Mouse (Mus musculus) cerebellum, adult 9-10 months (tissue): ENCODE data around the gene Nfkbie.

Experiments used
- DNase-seq: peaks from one replicate; pipeline ENCODE4 v3.0.0; 2022

The Nfkbie gene

GRCm38 (mm10) chr17:45584096-45584896, 28.8 kb downstream of the Nfkbie start:
- peak; percentile 80 for DNase-seq

GRCm38 (mm10) chr17:45584939-45585678, 29.6 kb downstream of the Nfkbie start:
- DNase-seq = peak; percentile 86

- peak; percentile 34 for DNase-seq
Measured at GRCm38 (mm10) chr17:45585725-45586448, 30.4 kb downstream of the Nfkbie start.

GRCm38 (mm10) chr17:45586449-45586837, 30.9 kb downstream of the Nfkbie start:
- DNase-seq = peak; percentile 29

GRCm38 (mm10) chr17:45588370-45588769, 32.9 kb downstream of the Nfkbie start:
- DNase-seq = peak; percentile 33

GRCm38 (mm10) chr17:45589236-45589635, 33.7 kb downstream of the Nfkbie start:
- DNase-seq = peak; percentile 61

GRCm38 (mm10) chr17:45589844-45590243, 34.3 kb downstream of the Nfkbie start:
- peak; percentile 36 for DNase-seq

GRCm38 (mm10) chr17:45590410-45590809, 34.9 kb downstream of the Nfkbie start:
- DNase-seq = peak; percentile 34

GRCm38 (mm10) chr17:45591701-45592605, 36.5 kb downstream of the Nfkbie start:
- DNase-seq = peak; percentile 61

- DNase-seq = peak; percentile 50
Measured at GRCm38 (mm10) chr17:45592606-45593431, 37.3 kb downstream of the Nfkbie start.

- DNase-seq = peak; percentile 52
Measured at GRCm38 (mm10) chr17:45593479-45593878, 38.0 kb downstream of the Nfkbie start.

- no peak for DNase-seq
Measured at GRCm38 (mm10) chr17:45594195-45594594, 38.7 kb downstream of the Nfkbie start.

- DNase-seq = peak; percentile 76
Measured at GRCm38 (mm10) chr17:45594881-45595735, 39.6 kb downstream of the Nfkbie start.

- peak; percentile 65 for DNase-seq
Measured at GRCm38 (mm10) chr17:45595736-45596390, 40.4 kb downstream of the Nfkbie start.

- DNase-seq = peak; percentile 82
Measured at GRCm38 (mm10) chr17:45596631-45597396, 41.3 kb downstream of the Nfkbie start.

GRCm38 (mm10) chr17:45597787-45598186, 42.3 kb downstream of the Nfkbie start:
- peak; percentile 56 for DNase-seq

- no peak for DNase-seq
Measured at GRCm38 (mm10) chr17:45598376-45598775, 42.9 kb downstream of the Nfkbie start.

- peak; percentile 36 for DNase-seq
Measured at GRCm38 (mm10) chr17:45598891-45599290, 43.4 kb downstream of the Nfkbie start.
